Mouse (Mus musculus) CD8-positive naive resting alpha-beta T cell, adult 2 months (primary cell): ENCODE results near the gene Tsku.

Experiments
- DNase-seq, 2 experiments: peaks; one replicate each; pipeline ENCODE4 v3.0.0; 2022; ENCODE audit warnings: low read depth in 2 of 2, low spot score in 2 of 2

Gene Tsku

DNA sequence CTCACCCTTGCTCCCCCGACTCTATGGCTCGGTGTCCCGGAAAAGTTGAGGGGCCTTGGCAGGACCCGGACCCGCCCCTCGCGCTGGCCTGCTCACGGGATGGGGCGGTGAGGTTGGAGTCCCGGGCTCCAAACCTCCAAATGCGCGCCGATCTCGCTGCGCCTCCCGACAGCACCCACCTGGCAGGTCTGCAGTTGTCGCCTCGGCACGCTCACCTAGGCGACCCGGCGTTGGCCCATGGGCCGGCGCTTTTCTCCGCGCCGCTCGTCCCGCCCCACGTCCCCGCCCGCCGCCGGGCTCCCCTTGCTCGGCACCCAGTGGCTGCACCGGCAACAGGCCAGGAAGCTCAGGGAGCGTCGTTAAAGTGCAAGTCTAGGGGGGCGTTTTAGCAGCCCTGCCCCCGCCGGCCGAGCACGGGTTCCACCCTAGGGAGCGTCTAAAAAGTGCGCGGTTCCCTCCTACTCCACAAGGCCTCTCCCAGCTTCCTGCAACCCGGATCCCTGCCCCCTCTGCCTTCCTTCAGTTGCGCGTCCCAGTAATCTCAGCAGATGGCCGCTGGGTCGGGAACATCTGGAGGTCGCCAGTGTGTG is at the start of gene Tsku:
TSS of gene Tsku (minus strand) at position 266 of the 590 bp plus-strand sequence.
- DNase-seq, result no peak

DNA sequence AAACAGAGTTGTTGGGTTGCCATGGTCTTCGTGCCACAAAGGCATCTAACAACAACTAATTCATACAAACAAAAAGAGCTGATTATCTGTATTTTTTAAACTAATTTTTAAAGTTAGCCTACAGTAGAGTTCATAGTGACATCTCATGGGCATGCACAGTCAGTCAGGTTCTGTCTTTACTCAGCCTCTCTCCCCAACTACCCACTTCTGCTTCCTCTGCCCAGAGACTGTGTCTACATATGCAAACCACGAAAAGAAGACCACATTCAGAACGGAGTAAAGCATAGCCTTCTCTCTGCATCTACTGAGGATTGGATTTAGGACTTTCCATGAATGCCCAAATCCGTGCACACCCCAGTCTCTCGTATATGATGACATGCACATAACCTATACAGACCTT is 46.5 kb upstream of the Tsku start:
- no peak for DNase-seq

DNA sequence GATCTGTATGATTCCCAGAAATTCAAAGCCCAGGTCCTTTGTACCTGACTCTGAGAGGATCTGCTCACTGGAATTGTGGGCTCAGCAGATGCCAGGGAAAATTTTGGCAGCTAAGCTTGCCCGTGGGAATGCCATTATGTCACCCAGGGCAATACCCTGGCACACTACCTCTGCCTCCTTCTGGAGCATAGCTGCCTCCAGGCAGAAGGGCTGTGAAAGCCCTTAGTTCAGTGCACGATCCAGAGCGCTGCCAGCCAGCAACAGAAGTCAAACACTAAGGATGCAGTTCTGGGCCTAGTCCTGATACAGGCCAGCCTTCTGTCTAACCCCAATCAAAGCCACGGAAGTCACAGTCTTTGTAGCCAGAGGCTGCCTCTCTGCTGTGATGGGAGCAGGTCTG is 42.9 kb upstream of the Tsku start:
- DNase-seq, result no peak

DNA sequence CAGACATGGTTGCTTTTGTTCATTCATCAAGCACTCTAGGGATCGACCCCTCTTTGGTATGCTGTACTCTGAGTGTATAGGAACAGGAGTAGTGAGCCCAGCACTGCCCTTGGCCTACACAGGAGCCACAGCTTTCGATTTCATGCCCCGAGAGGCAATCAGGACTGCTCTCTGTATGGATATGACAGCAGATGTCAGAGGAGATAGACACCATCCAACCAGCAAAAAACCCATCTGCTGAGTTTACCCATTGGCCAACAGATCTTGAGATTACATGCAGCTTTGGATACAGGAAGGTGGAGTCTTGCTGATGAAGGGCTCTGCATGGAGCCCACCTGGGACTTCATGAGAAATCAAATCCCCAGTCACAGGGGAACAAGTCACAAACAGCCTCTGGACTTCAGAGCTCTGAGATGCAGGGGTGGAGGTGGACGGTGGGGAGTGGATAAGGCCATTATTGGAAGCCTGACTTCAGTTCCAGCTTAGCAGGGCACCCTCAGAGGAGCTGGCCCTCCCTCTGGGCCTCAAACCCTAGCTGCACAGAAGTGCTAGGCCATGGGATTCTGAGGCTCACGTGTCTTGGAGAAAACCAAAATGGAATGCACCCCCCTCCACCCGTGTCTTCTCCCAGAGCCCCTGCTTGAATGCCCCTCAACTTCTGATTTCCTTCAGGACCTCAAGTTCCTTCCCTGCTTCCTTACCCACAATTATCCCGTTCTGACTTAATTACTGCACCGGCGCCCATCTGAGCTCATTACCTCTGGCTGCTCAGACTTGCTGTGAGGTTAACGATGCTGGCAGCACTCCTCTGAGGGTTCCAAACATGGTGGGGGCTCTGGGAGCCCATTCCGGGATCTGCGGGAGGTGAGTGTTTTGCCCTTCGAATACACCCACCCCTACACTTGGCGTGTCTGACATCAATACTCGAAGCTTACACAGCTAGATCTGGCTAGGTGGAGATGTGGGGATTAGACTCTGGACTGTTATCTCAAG is 41.8 kb upstream of the Tsku start:
- DNase-seq, result no peak

DNA sequence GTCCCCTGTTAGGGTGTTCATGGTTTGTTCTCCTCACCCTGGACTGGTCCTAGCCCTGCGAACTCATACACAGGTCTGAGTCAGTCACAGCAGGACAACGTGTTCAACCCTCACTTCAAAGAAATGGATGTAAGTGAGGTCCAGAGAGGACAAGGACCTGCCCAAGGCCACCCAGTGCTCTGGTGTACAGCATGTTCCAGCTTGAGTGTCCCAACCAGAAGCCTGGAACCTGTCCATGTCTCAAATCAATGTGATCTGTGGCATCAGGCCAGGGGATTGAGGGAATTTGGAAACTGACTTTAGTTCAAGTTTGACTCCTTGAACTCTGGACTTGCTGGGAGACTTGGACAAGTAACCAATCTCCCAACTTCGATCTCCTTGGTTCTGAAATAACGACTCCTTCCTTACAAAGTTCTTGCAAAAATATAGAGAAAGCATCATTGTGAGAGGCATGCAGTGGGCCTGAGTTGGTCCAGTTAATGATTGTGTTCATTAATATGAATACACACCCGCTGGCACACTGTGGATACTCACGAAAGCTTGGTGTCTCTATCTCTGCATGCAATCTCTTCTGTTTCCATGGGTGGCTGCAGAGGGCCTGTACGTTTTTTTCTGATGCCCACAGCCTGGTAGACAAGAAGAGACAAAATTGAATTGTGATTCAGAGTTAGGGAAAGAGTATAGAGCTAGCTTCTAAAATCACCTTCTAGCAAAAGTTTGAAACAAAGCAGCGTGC is 31.5 kb upstream of the Tsku start:
- DNase-seq, result no peak

DNA sequence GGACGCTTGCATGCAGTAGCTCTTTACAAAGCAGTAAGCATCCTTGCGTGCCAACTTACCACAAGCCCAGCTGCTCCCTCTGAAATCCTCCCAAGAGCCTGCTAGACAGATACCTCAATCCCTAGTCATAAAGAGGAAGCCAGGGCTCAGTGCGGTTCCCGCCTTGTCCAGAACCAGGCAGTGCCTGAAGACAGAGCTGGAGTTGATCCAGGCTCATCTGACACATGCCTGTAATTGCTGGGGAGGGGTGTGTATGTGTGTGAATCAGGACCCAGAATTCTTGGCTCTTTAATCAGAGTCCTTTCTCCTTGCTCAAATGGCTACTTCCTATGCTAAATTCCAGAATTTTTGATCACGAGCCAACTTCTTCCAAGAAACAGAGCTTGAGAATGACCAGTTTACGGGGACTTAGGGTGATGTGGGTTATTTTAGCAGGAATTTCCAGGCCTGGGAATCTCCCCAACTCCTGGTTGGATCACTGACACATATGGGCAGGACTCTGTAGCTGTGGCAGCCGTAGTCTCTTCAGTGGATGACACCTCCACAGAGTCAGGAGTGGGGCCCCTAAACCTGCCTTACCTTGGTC is 30.3 kb upstream of the Tsku start:
- DNase-seq, result no peak

DNA sequence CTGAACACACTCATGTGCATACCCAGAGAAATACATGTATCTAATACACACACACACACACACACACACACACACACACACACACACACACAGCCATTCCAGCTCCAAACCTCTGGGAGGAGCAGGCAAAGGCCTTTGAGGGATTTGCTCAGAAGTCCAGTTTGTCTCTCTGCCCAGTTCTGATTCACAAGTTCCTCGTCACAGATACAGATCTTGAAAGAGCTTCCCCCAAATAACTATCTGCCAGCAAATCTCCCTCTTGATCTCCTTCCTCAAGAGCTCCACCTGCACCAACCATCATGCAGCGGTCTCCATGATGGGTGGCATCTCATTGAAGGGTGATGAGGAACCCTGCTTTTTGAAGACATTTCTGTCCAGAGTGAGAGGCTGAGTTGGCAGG is 29.4 kb upstream of the Tsku start:
- DNase-seq, result no peak

DNA sequence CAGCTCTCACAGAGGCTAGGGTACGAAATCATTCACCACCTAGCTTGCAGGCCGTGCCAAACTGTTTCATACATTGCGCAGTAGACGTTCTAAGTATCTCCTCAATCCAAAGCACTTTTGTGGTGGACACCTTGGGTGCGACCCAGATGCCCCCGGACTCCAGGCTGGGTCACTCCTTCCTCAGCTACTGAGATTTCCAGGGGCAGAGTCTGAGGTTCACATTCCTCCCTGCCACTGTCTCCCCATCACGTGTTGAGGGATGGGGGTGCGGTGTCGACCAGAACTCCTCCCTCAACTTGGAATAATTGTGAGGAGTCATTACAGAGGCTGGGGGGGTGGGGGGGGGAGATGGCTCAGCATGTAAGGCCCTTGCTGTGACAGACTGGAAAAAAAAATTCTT is 28.5 kb upstream of the Tsku start:
- DNase-seq, result no peak

DNA sequence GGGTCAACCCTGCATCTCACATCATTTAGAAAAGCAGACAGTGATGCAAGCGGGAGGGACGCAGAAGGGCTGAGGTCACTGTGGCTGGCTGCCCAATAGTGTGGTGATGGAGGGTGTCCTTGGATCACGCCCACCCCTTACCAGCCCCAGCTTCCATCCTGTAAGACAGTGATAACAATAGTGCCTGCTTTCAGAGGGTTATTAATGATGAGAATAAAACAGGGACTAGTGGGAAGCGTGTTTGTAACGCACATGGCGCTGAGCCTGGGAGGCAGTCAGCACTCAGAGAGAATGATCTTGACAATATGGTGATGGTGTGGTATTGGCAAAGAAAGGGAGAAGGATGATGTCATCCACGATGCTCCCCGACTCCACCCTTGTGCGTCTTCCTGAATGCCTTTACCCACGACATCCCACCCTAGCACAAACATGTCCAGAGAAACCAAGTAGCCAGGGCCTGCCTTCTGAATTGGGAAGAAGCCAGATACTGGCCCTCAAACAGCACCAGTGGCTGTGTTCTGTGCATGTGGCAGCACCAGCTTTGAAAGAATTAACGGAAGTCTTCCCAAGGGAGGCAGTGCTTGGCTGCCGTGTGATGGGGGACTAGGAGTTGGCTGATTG is 27.9 kb upstream of the Tsku start:
- no peak for DNase-seq

DNA sequence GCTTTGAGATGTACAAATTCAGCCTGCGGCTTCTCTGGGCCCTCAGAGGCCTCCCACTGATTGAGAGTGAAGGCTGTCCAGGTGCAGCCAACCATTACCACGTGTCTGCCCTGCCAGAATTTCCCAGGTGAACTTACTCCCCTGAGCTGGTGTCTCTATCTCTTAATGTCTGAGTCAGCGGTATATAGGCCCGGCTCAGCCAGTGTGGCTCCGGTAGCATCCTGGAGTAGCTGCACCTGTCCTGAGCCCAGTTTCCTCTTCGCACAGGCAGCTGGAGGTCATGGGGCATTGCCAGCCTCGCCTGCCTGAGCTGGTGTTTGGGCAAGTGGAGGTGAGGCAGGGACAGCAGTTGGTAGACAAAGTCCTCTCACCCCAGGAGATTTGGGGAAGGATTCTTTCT is 26.1 kb upstream of the Tsku start:
- DNase-seq, result no peak

DNA sequence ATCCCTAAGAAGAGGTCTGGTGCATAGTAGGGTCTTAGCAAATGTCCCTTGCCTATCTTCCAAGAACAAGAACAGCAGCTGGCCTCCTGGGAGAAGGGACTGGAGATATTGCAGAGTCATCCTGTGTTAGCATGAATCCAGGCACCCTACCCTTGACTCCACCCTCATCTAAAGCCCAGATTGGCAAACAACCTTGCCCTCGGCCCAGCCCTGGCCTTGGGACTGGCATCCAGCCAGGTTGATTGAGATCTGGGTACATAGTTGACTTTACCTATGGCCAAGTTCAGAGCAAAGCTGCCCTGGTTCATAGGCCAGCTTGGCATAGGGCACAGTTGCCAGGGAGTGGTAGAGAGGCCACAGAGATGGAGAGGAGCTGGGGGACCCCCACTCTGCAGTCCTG is 24.0 kb upstream of the Tsku start:
- no peak for DNase-seq

DNA sequence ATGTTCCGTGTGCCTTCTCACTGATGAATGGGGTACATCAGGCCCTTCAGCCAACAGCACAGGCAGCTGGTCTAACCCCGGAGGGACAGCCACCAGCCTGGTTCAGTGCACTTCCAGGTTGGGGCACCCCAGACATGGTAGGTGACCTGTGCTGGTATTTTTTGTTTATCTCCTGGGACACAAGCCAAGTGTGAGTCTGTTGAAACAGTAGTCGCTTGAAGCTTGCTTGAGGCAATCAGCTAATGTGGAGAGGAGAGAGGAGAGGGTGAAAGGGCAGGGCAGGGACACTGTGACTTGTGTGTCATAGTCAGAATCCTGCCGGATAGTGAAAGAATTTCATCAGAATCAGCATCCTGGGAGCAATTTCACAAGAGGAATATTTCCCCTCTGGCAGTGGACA is 22.2 kb upstream of the Tsku start:
- DNase-seq, result no peak

DNA sequence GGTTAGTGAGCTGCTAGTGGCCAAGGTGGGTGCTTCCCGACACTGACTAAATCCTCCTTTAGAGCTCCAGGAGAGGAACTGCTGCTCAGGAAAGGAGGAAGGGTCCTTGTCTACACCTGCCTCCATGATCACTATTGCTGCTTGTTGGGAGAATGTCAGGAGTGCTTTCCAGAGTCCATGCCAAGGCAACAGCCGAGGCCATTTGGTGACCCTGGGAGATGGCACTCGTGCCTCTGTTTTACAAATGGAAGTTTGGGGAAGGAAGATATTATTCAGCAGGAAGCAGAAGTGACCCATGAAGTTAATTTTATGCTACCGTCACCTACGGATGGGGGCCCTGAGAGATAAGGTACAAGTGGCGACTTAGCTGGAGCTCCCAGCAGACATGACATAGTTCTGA is 21.7 kb upstream of the Tsku start:
- no peak for DNase-seq

DNA sequence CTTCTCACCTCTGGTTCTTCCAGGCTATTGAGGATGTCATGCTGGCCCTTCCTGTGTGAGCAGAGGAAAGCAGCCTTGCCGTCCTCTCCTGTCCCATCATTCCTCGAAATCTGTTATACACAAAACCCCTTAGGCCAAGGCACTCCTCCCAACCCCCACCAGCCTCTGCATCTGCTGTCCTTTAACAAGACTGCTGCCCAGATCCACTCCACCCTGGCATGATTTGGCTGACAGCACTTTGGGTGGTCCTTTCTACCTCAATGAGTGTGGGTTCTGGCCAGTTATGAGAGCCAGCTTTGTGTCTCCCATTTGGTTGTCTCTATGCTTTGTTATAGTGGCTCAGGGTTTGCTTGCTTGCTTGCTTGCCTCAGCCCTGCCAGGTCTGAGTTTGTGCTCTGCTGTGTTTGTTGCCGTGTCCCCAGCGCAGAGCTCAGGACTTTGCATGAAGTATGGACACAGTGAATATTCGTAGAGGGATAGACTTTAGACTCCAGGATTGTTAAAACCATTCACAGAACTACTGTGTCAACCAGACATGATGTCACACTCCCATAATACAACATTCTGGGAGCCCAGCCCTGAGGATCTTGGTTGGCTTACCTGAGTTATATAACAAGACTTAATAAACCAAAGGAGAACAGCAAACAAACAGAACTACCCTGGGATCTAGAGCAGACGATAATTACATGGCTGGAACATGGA is 19.2 kb upstream of the Tsku start:
- DNase-seq, result no peak

DNA sequence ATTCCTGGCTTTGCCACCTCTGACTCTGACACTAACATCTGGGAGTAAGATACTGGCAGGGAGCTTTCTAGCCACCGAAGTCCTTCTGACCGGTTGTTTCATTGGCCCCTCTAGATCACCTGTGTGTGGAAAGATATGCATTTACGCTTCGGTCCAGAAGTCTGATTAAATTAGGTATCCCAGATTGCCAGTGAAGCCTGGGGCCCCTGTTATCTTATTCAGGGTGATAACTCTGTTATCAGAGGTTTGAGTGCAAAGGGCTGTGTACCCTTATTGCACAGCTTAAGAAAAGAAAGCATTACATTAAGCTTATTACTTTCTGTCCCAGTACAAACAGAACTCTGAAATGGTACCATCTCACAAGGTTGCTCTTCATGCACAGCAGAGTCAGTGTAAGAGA is 18.1 kb upstream of the Tsku start:
- DNase-seq, result no peak

DNA sequence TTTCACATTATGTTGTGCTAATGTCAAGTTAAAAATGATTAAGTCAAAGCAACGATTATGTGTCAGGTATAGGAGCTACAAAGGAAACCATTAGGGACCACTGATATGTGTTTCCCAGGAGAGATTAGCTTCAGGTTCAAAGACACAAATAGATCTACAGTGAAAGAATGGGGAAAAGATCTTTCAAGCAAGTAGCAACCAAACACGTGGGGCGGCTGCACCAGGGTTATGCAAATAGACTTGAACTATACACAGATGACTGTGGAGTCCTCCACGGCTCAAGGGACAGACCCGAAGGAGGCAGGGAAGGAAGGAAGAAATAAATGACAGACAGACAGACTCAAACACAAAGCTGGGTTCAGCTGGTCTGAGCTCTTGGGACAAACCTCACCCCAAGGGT is 16.1 kb upstream of the Tsku start:
- DNase-seq, result no peak

DNA sequence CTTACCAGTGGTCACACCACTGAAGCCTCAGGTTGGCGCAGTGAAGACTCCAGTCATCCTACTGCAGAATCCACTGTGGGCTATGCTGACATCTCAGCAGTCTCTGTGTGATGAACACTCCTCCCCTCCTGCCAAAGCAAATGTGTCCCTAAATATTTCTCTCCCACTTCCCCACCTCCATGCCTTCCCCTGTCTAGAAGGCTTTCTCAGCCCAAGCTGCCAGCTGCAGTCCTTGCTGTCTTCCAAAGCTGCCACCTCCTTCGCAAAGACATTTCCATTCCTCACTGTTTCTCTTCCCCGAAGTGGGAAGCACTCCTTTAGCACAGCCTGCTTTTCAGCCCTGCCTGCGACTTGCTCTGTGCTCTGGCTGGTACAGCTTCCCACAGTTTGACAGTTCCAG is 10.0 kb upstream of the Tsku start:
- no peak for DNase-seq

DNA sequence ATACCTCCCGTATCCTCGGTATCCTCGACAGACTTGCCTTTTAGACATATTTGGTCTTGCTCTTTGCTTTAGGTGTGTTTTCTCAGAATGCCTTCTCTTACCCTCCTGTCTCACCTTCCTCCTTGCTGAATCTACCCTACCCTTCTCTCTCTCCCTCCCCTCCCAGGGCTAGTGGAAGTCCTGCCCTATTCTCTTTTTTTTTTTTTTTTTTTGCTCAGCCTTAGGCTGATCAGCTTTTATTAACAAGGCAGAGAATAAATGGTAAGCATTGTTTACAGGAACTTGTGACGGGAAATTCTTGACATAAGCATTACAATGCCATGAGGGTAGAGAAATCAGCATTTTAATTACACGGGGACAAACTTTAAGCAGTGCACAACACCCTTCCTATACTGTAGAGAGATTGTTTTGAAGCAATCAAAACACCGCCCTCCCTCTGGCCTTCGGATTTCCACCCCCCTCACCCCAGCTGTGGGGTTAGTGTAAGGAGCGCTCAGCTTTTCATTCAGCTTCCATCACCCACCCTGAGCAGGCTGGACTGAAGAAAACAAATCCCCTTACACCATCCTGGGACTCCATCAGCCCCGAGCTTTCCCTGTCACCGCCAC is 8.7 kb upstream of the Tsku start:
- no peak for DNase-seq

DNA sequence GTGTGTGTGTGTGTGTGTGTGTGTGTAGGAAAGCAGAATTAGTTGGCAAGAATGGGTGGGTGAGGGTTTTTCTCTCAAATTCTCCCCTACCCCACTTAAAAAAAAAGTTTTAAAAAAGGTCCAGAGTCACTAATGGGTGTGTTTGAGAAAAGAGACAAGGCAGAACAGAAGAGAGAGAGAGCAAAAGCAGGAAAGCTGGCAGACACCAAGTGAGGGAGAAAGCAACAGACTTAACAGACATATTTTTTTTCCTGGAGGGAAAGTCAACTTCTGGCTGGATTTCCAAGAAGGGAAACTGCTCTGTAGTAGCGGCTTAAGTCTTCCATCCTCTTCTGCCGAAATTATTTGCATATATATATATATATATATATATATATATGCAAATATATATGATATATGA is 534 bp upstream of the Tsku start:
- no peak for DNase-seq

DNA sequence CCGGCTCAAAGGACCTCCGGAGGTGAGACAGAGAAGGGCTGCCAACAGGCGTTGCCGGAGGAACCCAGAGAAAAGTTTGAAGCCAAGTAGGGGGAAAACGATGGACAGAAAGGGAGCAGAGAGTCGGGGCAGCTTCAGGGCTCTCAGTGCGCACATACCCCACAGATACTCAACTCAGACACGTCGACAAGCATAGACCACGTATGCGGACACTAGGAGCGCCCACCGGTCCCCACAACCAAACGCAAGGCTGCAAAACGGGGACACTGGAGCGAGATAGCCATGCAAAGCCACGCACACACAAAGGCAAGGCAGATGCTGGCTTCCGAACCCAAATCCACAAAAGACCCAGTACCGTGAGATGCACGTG is 522 bp downstream of the Tsku start:
- DNase-seq, result no peak
